Mouse (Mus musculus): Measurements from ENCODE around the gene Ccdc57.
"Not testable (repeated sequence)": the region's sequence is repeated elsewhere in the genome, so short reads cannot be mapped to it uniquely, and the experiment has no call there.

Gene Ccdc57

GRCm38 (mm10) chr11:120902487-120903142 is 30.1 kb downstream of the Ccdc57 start:
- DNase-seq = no peak

- no peak for DNase-seq
These were observed 30.8 kb downstream of the Ccdc57 start for GRCm38 (mm10) chr11:120901729-120902486.

- DNase-seq = no peak
These were observed 32.1 kb downstream of the Ccdc57 start for GRCm38 (mm10) chr11:120900276-120901244.

DNA sequence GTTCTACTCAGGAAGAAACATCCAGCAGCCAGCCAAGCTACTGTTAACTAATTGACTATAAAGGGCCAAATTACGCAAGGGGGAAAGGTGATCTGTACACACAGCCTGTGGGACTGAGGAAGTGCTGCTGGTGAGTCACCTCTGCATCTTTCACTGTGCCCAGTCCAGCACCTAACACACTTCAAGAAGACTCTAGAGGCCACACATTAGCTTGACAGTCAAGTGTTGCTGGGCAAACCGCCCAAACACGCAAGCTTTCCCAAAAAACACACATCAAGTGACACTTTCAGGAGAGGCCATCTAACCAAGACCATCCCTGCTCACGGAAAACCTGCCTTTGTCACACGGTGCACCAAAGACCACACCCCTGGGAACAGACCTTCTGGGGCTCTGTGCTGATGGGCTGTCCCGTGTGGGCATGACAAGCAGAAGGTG is 34.5 kb downstream of the Ccdc57 start:
- DNase-seq = no peak

DNA sequence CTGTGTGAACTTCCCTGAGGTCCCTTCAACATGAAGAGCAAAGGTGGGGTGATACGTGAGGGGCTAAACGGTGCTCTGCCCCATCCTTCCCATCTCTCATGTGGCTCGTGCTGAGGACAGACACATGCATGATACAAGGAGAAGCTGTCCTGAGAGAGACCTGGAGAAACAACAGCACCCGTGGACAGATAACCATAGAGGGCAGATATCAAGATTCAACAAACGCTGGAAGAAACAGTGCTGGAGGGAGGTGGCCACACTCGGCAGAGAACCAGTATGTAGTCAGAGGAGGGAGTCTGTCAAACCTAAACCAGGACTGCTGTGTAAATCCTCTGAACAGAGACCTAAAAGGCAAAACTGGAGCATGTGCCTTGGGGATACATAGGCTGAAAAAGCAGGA is 37.2 kb downstream of the Ccdc57 start:
- no peak for DNase-seq

DNA sequence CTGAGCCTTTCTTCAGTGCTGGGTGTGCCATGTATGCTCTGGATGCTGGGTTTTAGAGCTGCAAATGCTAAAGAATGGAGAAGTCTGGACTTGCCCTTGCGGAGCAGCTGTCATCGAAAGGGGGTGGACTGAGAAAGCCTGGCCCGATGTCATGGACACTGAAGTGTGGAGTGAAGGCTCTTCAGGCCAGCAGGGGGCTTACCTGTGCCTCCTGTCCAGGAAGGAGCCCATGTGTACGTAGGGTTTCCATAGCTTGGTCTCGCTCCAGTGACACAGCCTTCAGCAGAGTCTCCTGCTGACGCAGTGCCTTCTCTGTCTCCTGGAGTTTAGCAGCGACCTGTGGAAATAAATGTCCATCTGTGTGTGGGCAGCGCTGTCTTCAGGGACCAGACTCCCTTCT is 38.3 kb downstream of the Ccdc57 start:
- no peak for DNase-seq

DNA sequence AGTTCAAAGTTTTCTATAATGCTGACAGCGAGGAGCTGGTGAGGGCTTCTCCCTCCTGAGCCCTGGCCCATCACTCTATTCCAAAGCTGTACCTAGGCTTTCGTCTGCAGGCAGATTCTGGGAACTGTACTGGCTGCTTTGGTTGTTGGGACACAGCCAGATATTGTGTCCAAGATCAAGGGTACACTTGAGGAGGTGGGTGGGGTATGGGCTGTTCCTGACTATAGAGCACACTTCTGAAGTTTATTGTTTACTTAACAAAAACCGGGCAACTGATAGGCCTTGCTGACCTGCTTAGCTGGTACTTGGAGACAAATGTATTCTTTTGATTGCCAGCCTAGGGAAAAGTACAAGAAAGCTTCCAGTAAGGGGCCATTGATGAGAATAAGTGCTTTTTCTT is 43.5 kb downstream of the Ccdc57 start:
- peak; percentile 9 to 15 for DNase-seq

- peak; percentile 31 to 36 for DNase-seq
These were observed 44.0 kb downstream of the Ccdc57 start for GRCm38 (mm10) chr11:120888718-120889117.

- no peak for DNase-seq
These were observed 45.2 kb downstream of the Ccdc57 start for GRCm38 (mm10) chr11:120887502-120887901.

- no peak for DNase-seq
These were observed 46.2 kb downstream of the Ccdc57 start for GRCm38 (mm10) chr11:120886462-120886861.

DNA sequence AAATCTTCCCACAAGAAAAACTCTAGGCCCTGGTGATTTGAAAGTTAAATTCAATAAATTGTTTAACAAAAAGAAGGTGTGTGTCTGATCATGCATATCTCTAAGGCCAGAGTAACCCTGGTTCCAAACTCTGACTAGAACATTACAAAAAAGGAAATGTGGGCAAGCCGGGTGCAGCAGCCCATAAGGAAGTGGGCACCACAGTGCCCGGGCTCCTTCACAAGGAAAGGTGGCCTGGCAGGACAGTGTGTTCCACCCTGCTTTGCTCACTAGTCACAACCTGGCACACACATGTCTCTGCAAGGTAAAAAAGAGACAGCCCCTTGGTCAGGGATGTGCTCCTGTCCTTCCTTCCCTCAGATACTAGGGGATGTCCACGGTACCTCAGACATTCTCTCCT is 49.1 kb downstream of the Ccdc57 start:
- no peak for DNase-seq

GRCm38 (mm10) chr11:120882931-120883330 is 49.7 kb downstream of the Ccdc57 start:
- DNase-seq = no peak

GRCm38 (mm10) chr11:120873206-120873605 is 59.5 kb downstream of the Ccdc57 start:
- peak in 1 of 2 experiments; percentile 14 for DNase-seq

- no peak for DNase-seq
These were observed 61.2 kb downstream of the Ccdc57 start for GRCm38 (mm10) chr11:120871521-120871920.

- no peak for DNase-seq
These were observed 66.9 kb downstream of the Ccdc57 start for GRCm38 (mm10) chr11:120865816-120866215.

DNA sequence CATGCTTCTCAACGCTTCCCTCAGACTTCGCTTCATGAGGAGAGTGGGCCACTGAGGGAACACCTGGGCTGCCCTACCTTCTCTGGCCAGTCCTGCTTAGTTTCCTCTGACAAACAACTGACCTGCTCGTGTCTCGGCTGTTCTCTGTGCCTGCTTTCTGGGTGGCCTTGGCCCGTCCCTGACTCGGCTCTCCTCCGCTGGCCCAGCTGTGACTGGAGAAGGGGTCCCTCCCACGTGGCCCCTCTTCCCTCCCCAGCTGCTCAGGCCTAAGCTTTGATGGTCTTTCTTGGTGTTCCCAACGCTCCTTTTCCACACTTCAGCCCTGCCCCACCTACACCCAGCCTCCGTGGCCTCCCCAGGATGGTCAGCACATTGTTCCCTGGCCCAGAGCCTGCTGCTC is 69.9 kb downstream of the Ccdc57 start:
- no peak for DNase-seq

DNA sequence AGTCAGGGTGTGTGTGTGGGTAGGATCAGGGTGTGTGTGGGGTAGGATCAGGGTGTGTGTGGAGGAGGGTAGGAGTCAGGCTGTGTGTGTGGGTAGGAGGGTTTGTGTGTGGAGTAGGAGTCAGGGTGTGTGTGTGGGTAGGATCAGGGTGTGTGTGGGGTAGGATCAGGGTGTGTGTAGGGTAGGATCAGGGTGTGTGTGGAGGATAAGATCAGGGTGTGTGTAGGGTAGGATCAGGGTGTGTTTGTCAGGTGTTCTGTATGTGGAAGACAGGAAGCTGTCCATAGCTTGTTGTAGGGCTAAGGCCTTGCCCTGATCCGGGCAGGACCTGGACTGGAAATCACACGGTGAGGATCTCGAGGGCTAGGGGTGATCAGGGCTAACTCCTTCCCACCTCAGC is 76.7 kb downstream of the Ccdc57 start:
- DNase-seq = not testable (repeated sequence)

- DNase-seq = no peak
These were observed 78.9 kb downstream of the Ccdc57 start for GRCm38 (mm10) chr11:120853788-120854187.

DNA sequence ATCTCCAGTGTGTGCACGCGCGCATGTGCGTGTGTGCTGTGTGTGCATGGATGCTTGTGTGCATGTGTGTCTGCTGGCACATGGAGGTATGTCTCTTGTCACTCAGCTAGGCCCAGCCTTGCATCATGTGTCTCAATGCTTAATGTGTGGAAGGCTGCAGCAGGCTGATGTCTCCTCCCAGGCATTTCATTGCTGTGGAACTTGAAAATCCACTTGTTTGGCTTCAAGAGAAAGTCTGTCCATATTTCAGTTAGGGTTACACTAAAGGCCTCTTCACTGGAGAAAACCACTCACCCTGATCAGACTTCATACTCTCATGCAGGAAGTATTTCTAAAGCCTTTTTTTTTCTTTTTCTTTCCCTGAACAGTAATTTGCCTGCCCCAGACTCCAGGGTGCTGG is 79.5 kb downstream of the Ccdc57 start:
- no peak for DNase-seq

DNA sequence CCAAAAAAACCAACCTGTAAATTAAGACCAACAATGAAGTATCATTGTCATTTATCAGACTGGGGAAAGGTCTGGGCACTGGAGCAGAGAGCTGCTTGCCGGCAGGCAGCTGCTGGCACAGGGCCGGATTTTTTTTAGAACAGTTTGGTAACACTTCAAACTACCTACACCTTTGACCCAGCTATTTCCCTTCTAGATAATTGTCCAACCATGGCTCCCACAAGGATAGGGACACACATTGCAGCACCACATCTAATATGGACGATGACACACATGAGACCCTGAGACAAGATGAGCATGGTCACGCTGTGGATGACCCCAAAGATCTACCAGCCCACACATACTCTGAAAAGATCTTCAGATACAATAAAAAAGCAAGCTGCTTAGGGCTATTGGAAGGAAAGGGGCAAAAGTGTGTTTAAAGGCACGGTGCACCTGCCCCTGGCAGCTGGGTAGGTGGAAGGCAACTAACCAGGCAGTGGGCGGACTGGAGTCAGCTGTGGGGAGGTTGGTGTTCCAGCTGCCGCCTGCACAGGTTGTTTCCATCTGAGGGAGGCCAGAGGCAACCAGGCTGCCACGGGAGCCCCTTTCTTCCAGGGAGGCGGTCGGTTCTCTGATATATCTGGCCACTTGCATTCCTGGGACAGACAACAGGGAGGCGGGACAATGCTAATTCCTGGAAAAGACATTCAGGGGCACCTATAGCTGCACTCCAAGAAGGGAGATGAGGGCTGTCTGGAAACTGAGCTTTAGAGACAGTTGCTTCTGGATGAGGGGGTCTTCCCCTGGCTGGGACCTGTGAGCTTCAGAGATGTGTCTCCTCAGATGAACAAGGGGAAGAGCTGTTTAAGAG is 80.4 kb downstream of the Ccdc57 start:
- DNase-seq = no peak

- DNase-seq = no peak
These were observed 81.1 kb downstream of the Ccdc57 start for GRCm38 (mm10) chr11:120851582-120851981.

GRCm38 (mm10) chr11:120851132-120851531 is 81.5 kb downstream of the Ccdc57 start:
- DNase-seq = no peak

Data from cerebellum, postnatal 14 days (tissue).